Mouse (Mus musculus) liver, postnatal 0 days (tissue): ENCODE measurements around the gene 4921504E06Rik.

Experiments
- CTCF ChIP-seq: sonication (generic); IDR thresholded peaks from 2 replicates; pipeline ENCODE4 v1.5.1; 2016; ENCODE audit warnings: antibody characterized with exemption, low read depth
- EP300 ChIP-seq: IDR thresholded peaks from 2 replicates; pipeline ENCODE4 v1.6.1; 2016; ENCODE audit warnings: antibody characterized with exemption, low read depth, mild to moderate bottlenecking

GRCm38 (mm10) chr2:19562114-19562829 lies 8.6 kb upstream of the 4921504E06Rik start:
- no peak for TF ChIP-seq CTCF
- TF ChIP-seq EP300, result no peak
